Mouse (Mus musculus) stomach, postnatal 0 days (tissue): Measurements from ENCODE around the gene Erf.

Experiments used
- CTCF ChIP-seq: IDR thresholded peaks from 2 replicates; pipeline ENCODE4 v1.5.1; 2016; ENCODE audit warnings: antibody characterized with exemption, low read depth, mild to moderate bottlenecking, moderate library complexity
- EP300 ChIP-seq: optimal IDR thresholded peaks from 2 replicates; pipeline ENCODE3; 2016; ENCODE audit warnings: antibody characterized with exemption

- TF ChIP-seq CTCF (no peak), EP300 (no peak)
Observed at GRCm38 (mm10) chr7:25272445-25273258, 22.1 kb upstream of the Erf start.
